Mouse (Mus musculus): ENCODE results near the gene Atrnl1. TPM values are rescaled to one million over a fixed set of nuclear protein-coding genes. Genes with fewer than 3 reads are reported as not detected.

Atrnl1 gene
- polyA plus RNA-seq, 1 experiment, result 34.5 TPM

DNA sequence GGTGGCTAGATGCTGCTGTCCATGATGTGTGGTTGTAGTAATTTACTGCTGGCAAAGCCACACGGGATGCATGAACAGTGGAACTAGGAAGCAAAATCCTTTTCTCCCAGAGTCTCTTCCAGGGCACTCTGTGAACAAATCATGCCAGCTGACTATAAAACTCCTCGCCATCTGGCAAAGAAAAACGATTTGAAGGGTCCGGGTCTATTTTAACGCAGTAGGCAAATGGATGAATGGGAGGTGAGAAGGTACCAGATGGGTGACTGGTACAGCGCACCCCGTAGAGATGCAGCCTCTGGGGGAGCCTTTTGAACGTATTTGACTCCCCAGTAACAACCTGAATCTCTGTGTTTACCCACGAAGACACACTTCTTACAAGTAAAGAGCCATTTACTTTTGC lies 14.9 kb downstream of the Atrnl1 start:
- no peak overlapping the region for H3K4me3 ChIP-seq (ENCODE audit: insufficient read depth, low read length)
- peaks cover 2% of the 10 kb centered on the region for H3K4me1 ChIP-seq (ENCODE audit: control insufficient read depth, insufficient read depth, low read length)
- H3K27ac ChIP-seq (ENCODE audit: insufficient read depth, low read length), result no peak overlapping the region
- TF ChIP-seq POLR2A (IDR thresholded peaks at IDR 0.05; ENCODE audit: extremely low read depth, insufficient read depth, low read length) (no peak), CTCF (IDR thresholded peaks at IDR 0.05; ENCODE audit: extremely low read depth, insufficient read depth, low read length) (no peak)

DNA sequence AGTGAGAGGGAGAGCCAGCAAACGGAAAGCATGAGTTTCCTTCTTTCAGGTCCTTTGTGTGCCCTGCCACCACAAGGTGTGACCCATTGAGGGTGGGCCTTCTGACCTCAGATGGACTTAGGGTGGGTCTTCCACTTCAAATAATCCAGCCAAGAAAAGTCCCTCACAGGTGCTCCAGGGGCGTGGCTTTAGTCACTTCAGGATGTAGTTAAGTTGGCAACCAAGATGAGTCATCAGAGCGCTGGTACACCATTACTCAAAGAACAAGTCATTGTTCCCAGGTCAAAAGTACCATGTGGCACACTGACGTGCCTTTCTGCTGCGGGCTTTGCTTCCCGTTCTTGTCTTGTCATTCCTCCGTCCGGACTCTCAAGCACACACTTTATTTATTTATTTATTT lies 16.4 kb downstream of the Atrnl1 start:
- no peak overlapping the region for H3K4me3 ChIP-seq (ENCODE audit: insufficient read depth, low read length)
- no peaks in the 10 kb centered on the region; the same call in 1 of the 2 replicates for H3K4me1 ChIP-seq (ENCODE audit: control insufficient read depth, insufficient read depth, low read length)
- TF ChIP-seq POLR2A (IDR thresholded peaks at IDR 0.05; ENCODE audit: extremely low read depth, insufficient read depth, low read length), result no peak
- TF ChIP-seq CTCF (IDR thresholded peaks at IDR 0.05; ENCODE audit: extremely low read depth, insufficient read depth, low read length), result no peak
- H3K27ac ChIP-seq (ENCODE audit: insufficient read depth, low read length), result no peak overlapping the region

DNA sequence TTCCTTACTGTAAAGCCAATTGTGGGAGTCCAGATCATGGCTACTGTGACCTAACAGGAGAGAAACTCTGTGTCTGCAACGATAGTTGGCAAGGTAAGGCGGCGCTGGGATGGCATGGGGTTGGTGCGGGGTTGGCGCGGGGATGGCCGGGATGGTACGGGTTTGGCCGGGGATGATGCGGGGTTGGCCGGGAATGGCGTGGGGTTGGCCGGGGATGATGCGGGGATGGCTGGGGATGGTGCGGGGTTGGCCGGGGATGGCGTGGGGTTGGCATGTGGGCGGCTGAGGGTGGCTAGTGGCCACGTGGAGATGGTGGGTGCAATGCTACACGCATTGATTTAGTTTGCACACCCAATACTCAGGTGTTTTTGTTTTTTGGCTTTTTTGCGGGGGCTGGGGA lies 31.7 kb downstream of the Atrnl1 start:
- H3K4me3 ChIP-seq (ENCODE audit: insufficient read depth, low read length), result no peak overlapping the region
- H3K4me1 ChIP-seq (ENCODE audit: control insufficient read depth, insufficient read depth, low read length), result no peaks in the 10 kb centered on the region
- no peak overlapping the region for H3K27ac ChIP-seq (ENCODE audit: insufficient read depth, low read length)
- no peak for TF ChIP-seq POLR2A (IDR thresholded peaks at IDR 0.05; ENCODE audit: extremely low read depth, insufficient read depth, low read length)
- TF ChIP-seq CTCF (IDR thresholded peaks at IDR 0.05; ENCODE audit: extremely low read depth, insufficient read depth, low read length), result no peak

DNA sequence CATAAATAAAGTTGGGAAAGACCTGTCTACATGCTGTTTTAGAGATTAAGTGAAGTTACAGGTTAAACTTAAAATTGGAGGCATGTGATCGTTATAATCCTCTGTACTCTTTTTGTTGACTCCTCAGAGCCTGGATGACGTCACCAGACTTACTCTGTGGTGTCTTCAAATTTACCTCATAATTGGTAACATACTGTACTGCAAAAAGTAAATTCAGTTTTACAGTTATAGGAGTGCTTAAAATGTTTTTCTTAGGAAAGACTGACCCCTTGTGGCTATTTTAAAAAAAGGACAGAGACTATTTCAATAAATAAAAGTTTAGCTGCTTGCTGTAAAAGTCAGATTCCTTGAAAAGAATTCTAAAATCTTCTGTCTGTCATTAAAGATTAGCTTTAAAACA lies 32.1 kb downstream of the Atrnl1 start:
- H3K4me1 ChIP-seq (ENCODE audit: control insufficient read depth, insufficient read depth, low read length), result no peaks in the 10 kb centered on the region
- TF ChIP-seq CTCF (IDR thresholded peaks at IDR 0.05; ENCODE audit: extremely low read depth, insufficient read depth, low read length) (no peak), POLR2A (IDR thresholded peaks at IDR 0.05; ENCODE audit: extremely low read depth, insufficient read depth, low read length) (no peak)
- H3K27ac ChIP-seq (ENCODE audit: insufficient read depth, low read length), result no peak overlapping the region
- H3K4me3 ChIP-seq (ENCODE audit: insufficient read depth, low read length), result no peak overlapping the region

DNA sequence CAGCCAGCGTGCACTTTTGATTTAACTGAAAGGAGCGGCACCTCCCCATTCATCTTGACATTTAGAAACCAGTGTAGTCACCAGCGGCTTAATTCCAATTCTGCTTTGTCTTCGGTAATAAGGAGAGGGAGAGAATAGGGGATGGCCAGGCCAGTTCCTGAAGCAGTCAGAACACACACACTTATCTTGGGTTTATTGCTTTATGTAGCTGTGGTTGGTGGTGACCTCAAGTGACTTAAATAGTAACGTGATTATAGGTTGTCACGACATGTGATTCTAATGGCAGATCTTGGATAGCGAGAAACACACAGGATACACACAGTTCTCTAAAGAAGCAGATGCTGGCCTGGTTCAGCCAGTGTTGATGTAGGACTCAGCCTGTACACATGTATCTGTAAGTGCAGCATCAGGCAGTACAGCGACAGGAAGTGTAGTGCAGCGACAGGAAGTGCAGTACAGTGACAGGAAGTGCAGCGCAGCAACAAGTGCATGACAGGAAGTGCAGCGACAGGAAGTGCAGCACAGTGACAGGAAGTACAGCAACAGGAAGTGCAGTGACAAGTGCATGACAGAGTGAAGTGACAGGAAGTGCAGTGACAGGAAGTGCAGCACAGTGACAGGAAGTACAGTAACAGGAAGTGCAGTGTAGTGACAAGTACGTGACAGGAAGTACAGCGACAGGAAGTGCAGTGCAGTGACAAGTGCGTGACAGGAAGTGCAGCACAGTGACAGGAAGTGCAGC lies 37.5 kb downstream of the Atrnl1 start:
- H3K4me3 ChIP-seq (ENCODE audit: insufficient read depth, low read length), result no peak overlapping the region
- TF ChIP-seq POLR2A (IDR thresholded peaks at IDR 0.05; ENCODE audit: extremely low read depth, insufficient read depth, low read length) (no peak), CTCF (IDR thresholded peaks at IDR 0.05; ENCODE audit: extremely low read depth, insufficient read depth, low read length) (no peak)
- no peaks in the 10 kb centered on the region for H3K4me1 ChIP-seq (ENCODE audit: control insufficient read depth, insufficient read depth, low read length)
- H3K27ac ChIP-seq (ENCODE audit: insufficient read depth, low read length), result no peak overlapping the region

DNA sequence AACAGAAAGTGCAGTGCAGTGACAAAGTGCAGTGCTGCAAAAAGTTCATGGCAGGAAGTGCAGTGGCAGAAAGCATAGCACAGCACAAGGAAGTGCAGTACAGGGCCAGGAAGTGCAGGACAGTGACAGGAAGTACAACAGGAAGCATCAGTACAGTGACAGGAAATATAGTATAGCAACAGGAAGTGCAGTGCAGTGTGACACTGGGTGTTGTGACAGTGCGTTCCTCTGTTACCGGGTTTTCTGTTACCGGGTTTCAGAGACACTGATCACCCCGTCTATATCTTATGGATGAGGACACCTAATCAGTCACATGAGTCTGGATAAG lies 38.1 kb downstream of the Atrnl1 start:
- no peak overlapping the region for H3K4me3 ChIP-seq (ENCODE audit: insufficient read depth, low read length)
- H3K4me1 ChIP-seq (ENCODE audit: control insufficient read depth, insufficient read depth, low read length), result no peaks in the 10 kb centered on the region
- no peak overlapping the region for H3K27ac ChIP-seq (ENCODE audit: insufficient read depth, low read length)
- TF ChIP-seq POLR2A (IDR thresholded peaks at IDR 0.05; ENCODE audit: extremely low read depth, insufficient read depth, low read length) (no peak), CTCF (IDR thresholded peaks at IDR 0.05; ENCODE audit: extremely low read depth, insufficient read depth, low read length) (no peak)

DNA sequence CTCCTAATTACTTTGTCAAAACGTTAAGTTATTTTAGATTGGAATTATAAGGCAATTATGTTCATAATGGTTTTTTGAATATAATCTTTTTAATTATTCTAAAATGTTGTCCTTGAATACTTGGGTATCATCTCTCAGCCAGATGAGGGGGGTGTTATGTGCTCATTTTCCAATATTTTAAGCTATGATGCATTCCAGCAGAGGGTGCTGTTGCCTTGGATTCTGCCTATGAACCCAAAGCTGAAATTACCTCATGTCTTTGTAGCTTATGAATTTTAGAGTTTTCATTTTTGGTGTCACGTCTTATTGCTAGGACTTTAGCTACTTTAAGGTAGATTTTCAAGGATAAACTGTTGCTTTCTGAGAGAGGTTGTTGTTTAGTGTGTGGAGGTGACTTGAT lies 44.2 kb downstream of the Atrnl1 start:
- Histone ChIP-seq H3K4me3 (ENCODE audit: insufficient read depth, low read length) (no peak overlapping the region), H3K27ac (ENCODE audit: insufficient read depth, low read length) (no peak overlapping the region), H3K4me1 (ENCODE audit: control insufficient read depth, insufficient read depth, low read length) (no peaks in the 10 kb centered on the region)
- TF ChIP-seq CTCF (IDR thresholded peaks at IDR 0.05; ENCODE audit: extremely low read depth, insufficient read depth, low read length) (peak; percentile 68; the same call in 1 of the 2 replicates), POLR2A (IDR thresholded peaks at IDR 0.05; ENCODE audit: extremely low read depth, insufficient read depth, low read length) (no peak)

DNA sequence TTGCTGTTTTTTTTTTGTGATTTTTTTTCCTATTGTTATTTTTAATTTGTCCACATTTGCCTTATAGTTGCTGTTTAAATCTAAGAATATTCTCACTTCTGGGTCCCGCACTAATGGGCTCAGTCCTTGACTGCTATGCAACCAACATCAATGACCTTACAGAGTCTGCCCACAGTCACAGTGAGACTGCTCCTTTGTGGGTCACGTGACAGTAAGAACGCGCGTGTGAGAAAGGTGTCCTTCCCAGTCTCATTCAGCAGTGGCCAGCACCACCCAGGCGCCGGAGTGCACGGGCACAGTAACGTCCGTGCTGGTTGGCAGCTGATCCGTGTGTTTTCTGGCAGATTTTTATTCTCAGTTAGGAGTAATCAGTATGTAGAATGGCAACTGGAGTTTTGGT lies 44.7 kb downstream of the Atrnl1 start:
- Histone ChIP-seq H3K4me1 (ENCODE audit: control insufficient read depth, insufficient read depth, low read length) (no peaks in the 10 kb centered on the region), H3K27ac (ENCODE audit: insufficient read depth, low read length) (no peak overlapping the region)
- no peak for TF ChIP-seq POLR2A (IDR thresholded peaks at IDR 0.05; ENCODE audit: extremely low read depth, insufficient read depth, low read length)
- no peak for TF ChIP-seq CTCF (IDR thresholded peaks at IDR 0.05; ENCODE audit: extremely low read depth, insufficient read depth, low read length)

DNA sequence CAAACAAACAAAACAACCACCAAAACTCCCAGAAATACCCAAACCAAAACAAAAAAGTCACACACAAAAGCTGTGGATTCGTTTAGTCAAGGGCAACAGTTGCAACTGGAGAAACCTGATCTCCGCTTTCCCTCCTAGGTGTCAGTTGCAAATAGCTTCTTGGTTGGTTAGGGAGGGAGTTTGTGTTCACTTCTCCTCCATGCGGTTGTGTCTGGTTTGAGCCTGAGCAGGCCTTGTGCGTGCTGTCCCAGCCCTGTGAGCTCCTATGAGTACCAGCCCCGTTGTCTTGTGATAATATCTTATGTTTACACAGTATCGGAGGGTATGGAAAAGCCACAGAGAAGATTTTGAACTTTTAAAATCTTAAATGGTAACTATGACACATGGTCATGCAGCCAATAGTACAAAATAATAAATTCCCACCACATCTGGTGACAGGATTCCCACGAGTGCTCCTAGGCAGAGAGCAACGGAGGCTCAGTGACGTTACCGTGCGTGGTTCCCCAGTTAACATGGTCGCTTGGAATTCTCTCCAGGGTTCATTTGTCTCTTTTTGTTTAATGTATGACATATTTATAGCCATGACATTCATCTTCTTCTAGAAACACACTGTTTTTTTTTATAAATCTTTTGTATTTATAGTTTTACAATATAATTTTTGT lies 46.7 kb downstream of the Atrnl1 start:
- H3K27ac ChIP-seq (ENCODE audit: insufficient read depth, low read length), result no peak overlapping the region
- H3K4me3 ChIP-seq (ENCODE audit: insufficient read depth, low read length), result no peak overlapping the region
- TF ChIP-seq CTCF (IDR thresholded peaks at IDR 0.05; ENCODE audit: extremely low read depth, insufficient read depth, low read length) (no peak), POLR2A (IDR thresholded peaks at IDR 0.05; ENCODE audit: extremely low read depth, insufficient read depth, low read length) (no peak)
- H3K4me1 ChIP-seq (ENCODE audit: control insufficient read depth, insufficient read depth, low read length), result no peaks in the 10 kb centered on the region

More for the DNA sequence above, 44.7 kb downstream of the Atrnl1 start:
- H3K4me3 ChIP-seq (ENCODE audit: insufficient read depth, low read length), result no peak overlapping the region
